Mouse (Mus musculus) limb, embryonic 15.5 days (tissue): ENCODE data around the gene Zer1. TPM values are rescaled to one million over a fixed set of nuclear protein-coding genes. Genes with fewer than 3 reads are reported as not detected.

Experiments used
- ATAC-seq: fragments of 200-750 bp; cut with Nextera tagmentation; 2 replicates; pipeline ENCODE4 v1.8.0; 2017; ENCODE audit warnings: low read depth, moderate TSS enrichment; ENCODE audit not compliant: insufficient number of reproducible peaks, low FRiP score, low TSS enrichment
- H3K27ac ChIP-seq: fragments of 300-500 bp; sonication (generic); 2 replicates; pipeline ENCODE4 v1.5.1; 2015; ENCODE audit warnings: moderate library complexity, mild to moderate bottlenecking, inconsistent platforms
- H3K27me3 ChIP-seq: fragments of 300-500 bp; sonication (generic); 2 replicates; pipeline ENCODE4 v1.6.1; 2015; ENCODE audit warnings: inconsistent platforms
- H3K36me3 ChIP-seq: fragments of 300-500 bp; sonication (generic); 2 replicates; pipeline ENCODE4 v1.6.1; 2015; ENCODE audit warnings: inconsistent platforms
- H3K4me1 ChIP-seq: fragments of 300-500 bp; sonication (generic); 2 replicates; pipeline ENCODE4 v1.6.1; 2015; ENCODE audit warnings: inconsistent platforms
- H3K4me2 ChIP-seq: fragments of 300-500 bp; sonication (generic); 2 replicates; pipeline ENCODE4 v1.6.1; 2015; ENCODE audit warnings: mild to moderate bottlenecking, inconsistent platforms
- H3K4me3 ChIP-seq: fragments of 300-500 bp; sonication (generic); 2 replicates; pipeline ENCODE4 v1.5.1; 2015; ENCODE audit warnings: mild to moderate bottlenecking, inconsistent platforms
- H3K9ac ChIP-seq: fragments of 300-500 bp; sonication (generic); 2 replicates; pipeline ENCODE4 v1.6.1; 2015; ENCODE audit warnings: inconsistent platforms
- H3K9me3 ChIP-seq: fragments of 300-500 bp; sonication (generic); 2 replicates; pipeline ENCODE4 v1.6.1; 2016; ENCODE audit warnings: inconsistent platforms
- WGBS: fragments of 180-500 bp; shearing (Covaris S2); methylation state at CpG from one replicate; pipeline ENCODE4 v1.1.7; 2015; 5-methylcytosine and 5-hydroxymethylcytosine counted together
- polyA plus RNA-seq: library from polyadenylated mRNA; unstranded; fragments of >200 nt; fragmentation: Nextera tagmentation; extraction: Ambion mirVana; gene quantifications from 2 replicates; pipeline ENCODE4 v1.2.1, GENCODE M21; 2015

The Zer1 gene
- polyA plus RNA-seq, 1 experiment from 2014 or later = 8.6 TPM

DNA sequence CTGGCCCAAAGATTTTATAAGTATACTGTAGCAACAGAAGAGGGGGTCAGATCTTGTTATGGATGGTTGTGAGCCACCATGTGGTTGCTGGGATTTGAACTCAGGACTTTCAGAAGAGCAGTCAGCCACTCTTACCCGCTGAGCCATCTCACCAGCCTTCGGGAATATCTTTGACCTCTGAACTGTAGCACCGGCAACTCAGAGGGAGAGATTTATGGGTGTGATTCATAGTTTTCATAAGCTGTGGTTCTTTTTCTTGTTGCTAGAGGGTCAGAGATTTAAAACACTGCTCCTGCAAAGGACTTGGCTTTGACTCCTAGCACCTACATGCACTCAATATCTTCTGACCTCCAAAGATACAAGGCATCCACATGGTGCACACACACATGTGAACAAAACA is 48.8 kb downstream of the Zer1 start:
- Histone ChIP-seq H3K9ac (no peak overlapping the region), H3K4me1 (peaks cover 28% of the 10 kb centered on the region), H3K9me3 (no peaks in the 10 kb centered on the region), H3K4me3 (no peak overlapping the region), H3K36me3 (peaks cover 14% of the 10 kb centered on the region), H3K27me3 (no peaks in the 10 kb centered on the region), H3K4me2 (no peak overlapping the region), H3K27ac (no peak overlapping the region)
- 67% methylated on average over 3 of the region's 3 CpGs for WGBS
- ATAC-seq = no peak

DNA sequence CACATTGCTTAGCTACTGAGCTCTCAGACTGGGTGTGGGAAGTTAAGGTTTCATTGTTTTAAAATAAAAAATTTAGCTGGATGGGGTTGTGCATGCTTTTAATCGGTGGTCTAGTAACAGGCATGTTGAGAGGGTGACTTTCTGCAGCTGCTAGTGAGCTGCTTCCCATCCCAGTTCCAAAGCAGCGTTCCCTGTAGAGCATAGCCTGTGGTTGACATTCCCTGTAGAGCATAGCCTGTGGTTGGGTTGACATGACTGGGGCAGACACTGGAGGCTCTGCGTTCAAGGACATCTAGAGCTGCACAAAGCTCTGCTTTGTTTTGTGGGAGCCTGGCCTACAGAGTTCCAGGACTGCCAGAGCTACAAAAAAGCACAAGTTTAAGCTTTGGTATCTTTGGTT is 51.1 kb downstream of the Zer1 start:
- Histone ChIP-seq H3K36me3 (peaks cover 37% of the 10 kb centered on the region), H3K4me3 (no peak overlapping the region), H3K9me3 (no peaks in the 10 kb centered on the region), H3K27ac (no peak overlapping the region), H3K4me1 (peaks cover 15% of the 10 kb centered on the region), H3K9ac (no peak overlapping the region), H3K27me3 (no peaks in the 10 kb centered on the region), H3K4me2 (no peak overlapping the region)
- 76% methylated on average over 3 of the region's 3 CpGs for WGBS
- ATAC-seq = no peak

DNA sequence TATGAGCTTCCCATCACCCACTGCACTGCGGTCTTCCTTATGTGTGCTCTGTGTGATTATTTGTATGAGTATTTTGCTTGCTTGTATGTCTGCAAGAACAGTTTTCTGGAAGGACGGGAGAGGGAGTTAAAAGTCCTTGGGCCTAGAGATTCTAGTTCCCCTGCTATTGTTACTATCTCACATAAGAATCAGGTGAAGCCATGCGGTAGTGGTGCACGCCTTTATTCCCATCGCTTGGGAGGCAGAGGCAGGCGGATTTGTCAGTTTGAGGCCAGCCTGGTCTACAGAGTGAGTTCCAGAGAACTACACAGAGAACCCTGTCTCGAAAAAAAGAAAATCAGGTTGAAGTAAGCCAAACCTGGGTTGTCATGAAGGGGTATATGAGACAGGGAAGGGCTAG is 51.5 kb downstream of the Zer1 start:
- H3K4me2 ChIP-seq = no peak overlapping the region
- H3K27me3 ChIP-seq = no peaks in the 10 kb centered on the region
- no peak for ATAC-seq
- no peak overlapping the region for H3K9ac ChIP-seq
- no peaks in the 10 kb centered on the region for H3K9me3 ChIP-seq
- 84% methylated on average over 7 of the region's 7 CpGs for WGBS
- no peak overlapping the region for H3K4me3 ChIP-seq
- peaks cover 39% of the 10 kb centered on the region for H3K36me3 ChIP-seq
- H3K4me1 ChIP-seq = peaks cover 15% of the 10 kb centered on the region
- no peak overlapping the region for H3K27ac ChIP-seq

DNA sequence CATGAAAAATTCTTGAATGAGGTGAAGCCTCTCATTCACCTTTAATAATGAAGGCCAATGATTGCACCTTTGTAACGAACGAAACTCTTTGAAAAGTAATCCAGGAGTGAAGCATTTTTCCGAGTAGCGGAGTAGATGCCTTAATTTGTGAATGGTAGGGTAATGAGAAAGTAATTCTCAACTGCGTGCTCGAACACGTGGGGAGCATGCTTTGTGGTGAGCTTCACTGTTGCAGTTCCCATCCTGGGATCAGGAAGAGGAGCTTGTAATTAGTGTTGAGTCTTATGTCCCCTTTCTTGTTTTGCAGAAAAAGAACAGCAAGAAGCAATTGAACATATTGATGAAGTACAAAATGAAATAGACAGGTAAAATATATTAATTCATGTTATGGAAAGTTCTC is 56.4 kb downstream of the Zer1 start:
- H3K27ac ChIP-seq = no peak overlapping the region
- peaks cover 33% of the 10 kb centered on the region for H3K36me3 ChIP-seq
- H3K27me3 ChIP-seq = no peaks in the 10 kb centered on the region
- ATAC-seq = no peak
- peak overlapping the region; percentile 32; the same call in 1 of the 2 replicates for H3K9ac ChIP-seq
- 11% methylated on average over 7 of the region's 7 CpGs for WGBS
- peak overlapping the region; percentile 75 for H3K4me2 ChIP-seq
- peaks cover 33% of the 10 kb centered on the region for H3K4me1 ChIP-seq
- no peaks in the 10 kb centered on the region for H3K9me3 ChIP-seq
- peak overlapping the region; percentile 92 for H3K4me3 ChIP-seq

DNA sequence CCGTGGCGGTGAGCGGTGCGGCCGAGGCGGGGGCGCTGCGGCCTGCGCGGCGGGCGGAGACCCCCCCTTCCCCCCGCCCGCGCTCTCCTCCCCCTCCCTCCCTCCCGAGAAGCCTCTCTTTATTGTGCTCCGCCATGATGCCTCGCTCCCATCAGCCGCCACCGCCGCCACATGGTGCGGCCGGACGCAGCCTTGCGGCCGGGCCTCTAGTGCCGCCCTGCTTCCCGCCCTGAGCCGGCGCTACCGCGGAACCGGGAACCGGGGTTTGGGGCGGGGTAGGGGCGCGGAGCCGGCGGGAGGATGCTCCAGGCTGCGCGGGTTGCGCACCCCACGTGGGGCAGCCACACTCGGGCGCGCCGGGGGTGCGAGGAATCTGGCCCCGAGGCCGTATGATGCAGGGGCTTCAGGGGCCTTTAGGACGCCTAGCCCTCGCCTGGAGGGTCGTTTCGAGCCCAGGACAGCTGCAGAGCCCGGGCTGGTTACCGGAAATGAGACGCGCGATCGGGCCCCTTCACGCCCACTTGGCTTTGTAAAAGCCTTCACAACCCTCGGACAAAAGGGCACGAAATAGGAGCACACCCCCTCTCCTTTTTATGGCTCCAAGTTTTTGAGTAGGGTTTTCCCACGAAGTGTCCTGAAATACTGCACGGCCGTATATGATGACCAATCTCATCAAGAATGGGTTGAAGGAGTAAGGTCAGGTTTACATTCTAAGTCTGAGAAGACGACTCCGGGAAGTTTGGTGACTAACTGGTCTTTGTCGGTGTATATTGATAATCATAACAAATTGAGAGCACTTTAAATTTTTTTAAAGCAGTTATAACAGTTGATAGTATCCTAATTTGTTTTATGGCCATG is 57.1 kb downstream of the Zer1 start:
- Histone ChIP-seq H3K27me3 (no peaks in the 10 kb centered on the region), H3K4me2 (peak overlapping the region; percentile 75), H3K4me3 (peak overlapping the region; percentile 92), H3K4me1 (peaks cover 33% of the 10 kb centered on the region), H3K27ac (peak overlapping the region; percentile 99), H3K9me3 (no peaks in the 10 kb centered on the region), H3K9ac (peak overlapping the region; percentile 97), H3K36me3 (peaks cover 26% of the 10 kb centered on the region)
- ATAC-seq = peak; percentile 16; the same call in 1 of the 2 replicates
- WGBS = under 1% methylated on average over 53 of the region's 69 CpGs

DNA sequence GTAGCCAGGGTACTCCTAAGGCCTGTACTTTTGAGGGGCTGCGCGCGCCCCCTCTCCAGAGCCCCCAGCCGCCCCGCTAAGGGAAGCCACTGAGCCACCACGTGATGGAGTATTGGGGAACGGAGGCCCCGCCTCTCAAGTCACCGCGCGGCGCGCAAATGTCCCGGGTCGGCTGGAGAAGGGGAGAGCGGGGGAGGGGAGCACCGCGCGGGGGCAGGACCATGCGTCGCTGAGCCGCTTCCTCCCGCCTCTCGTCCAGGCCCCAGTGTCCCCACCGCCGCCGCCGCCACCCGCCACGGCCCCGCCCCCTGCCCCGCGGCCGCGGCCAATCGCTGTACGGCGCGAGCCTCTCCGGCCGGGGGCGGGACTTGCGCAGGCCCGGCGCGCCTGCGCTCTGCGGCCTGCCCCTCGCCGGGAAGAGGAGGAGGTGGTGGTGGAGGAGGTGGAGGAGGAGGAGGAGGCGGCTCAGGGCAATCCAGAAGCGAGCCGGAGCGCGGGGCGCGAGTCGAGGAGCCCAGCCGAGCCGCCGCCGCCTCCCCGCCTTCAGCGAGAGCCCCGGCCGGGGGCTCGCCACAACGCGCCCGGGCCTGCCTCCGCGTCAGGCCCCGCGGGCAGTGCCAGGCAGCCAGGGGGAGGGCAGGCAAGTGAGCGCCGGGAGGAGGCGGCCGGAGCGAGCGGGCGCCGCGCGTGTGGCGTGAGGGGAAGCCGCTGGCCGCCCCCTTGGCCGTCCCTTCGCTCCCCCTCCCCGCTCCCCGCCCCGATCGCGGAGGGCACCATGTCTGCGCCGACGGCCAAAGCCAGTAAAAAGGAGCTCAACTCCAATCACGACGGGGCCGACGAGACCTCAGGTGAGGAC is 58.1 kb downstream of the Zer1 start:
- Histone ChIP-seq H3K4me3 (peak overlapping the region; percentile 92), H3K9ac (peak overlapping the region; percentile 97), H3K27me3 (no peaks in the 10 kb centered on the region), H3K4me1 (peaks cover 39% of the 10 kb centered on the region), H3K9me3 (no peaks in the 10 kb centered on the region), H3K36me3 (peaks cover 26% of the 10 kb centered on the region), H3K4me2 (peak overlapping the region; percentile 75), H3K27ac (peak overlapping the region; percentile 99)
- under 1% methylated on average over 65 of the region's 101 CpGs for WGBS
- ATAC-seq = peak; percentile 93

DNA sequence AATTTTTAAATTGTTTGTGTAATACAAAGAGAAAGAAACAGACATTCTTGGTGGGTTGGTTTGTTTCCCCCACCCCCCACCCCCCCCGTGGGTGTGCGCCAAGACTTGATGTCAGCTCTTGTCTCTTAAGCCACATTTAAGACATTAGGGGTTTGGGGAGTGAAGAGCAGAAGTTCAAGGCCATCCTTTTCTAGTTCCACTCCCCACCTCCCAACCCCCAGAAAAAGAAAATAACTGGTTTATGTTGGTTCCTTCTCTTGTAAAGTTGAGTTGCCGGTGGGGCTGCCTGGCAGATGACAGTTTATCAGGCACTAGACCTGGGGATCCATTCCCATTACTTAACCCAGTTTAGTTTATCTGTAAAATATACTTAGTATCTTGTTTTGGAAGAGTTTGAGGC is 60.1 kb downstream of the Zer1 start:
- Histone ChIP-seq H3K9ac (no peak overlapping the region), H3K27me3 (no peaks in the 10 kb centered on the region), H3K4me3 (peak overlapping the region; percentile 53; the same call in 1 of the 2 replicates), H3K4me1 (peaks cover 42% of the 10 kb centered on the region), H3K4me2 (0 out of 2 replicates have a peak overlapping the region, but pooled peaks have one; percentile 85), H3K9me3 (no peaks in the 10 kb centered on the region), H3K27ac (no peak overlapping the region), H3K36me3 (peaks cover 12% of the 10 kb centered on the region; the same call in 1 of the 2 replicates)
- 30% methylated on average over 3 of the region's 3 CpGs for WGBS
- no peak for ATAC-seq

DNA sequence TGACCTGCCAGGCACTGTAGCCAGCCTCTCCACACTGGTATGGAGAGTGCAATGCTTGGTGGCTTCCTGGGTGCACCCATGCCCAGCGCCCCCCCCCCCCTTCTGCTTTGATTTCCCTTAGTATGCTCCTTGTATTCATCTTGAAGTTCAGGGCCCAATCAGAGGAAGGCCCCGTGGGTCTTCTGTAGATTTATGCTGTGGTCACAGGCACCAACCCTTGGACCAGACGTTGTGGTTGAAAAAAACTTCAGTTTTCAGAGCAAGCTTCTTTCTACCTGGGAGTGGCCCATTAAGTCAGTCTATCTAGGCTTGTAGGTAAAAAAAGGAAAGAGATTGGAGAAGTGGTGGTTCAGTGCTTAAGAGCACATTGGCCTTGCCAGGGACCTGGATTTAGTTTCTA is 60.6 kb downstream of the Zer1 start:
- H3K4me2 ChIP-seq = peak overlapping the region; percentile 85
- no peak for ATAC-seq
- H3K27me3 ChIP-seq = no peaks in the 10 kb centered on the region
- peak overlapping the region; percentile 91 for H3K27ac ChIP-seq
- H3K4me3 ChIP-seq = peak overlapping the region; percentile 53
- 3% methylated on average over 3 of the region's 3 CpGs for WGBS
- no peak overlapping the region for H3K9ac ChIP-seq
- no peaks in the 10 kb centered on the region for H3K9me3 ChIP-seq
- peaks cover 6% of the 10 kb centered on the region; the same call in 1 of the 2 replicates for H3K36me3 ChIP-seq
- H3K4me1 ChIP-seq = peaks cover 42% of the 10 kb centered on the region

DNA sequence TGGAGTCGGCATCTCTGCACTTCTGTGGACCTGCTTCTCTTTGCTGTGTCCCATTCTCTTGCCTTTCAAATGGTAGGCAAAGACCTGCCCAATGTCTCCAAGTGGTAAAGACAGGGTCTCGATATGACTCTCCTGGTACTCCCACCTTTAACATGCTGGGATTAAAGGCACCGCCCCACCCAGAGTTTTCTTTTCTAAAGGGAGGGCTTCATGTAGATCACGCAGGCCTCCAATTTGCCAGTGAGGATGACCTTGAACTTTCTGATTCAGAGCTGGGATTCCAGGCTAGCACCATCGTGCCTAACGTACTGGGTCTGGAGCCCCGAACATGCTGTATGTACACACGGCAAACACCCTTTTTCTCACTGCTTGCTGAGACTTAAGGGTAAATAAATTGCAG is 61.1 kb downstream of the Zer1 start:
- H3K9me3 ChIP-seq = no peaks in the 10 kb centered on the region
- H3K36me3 ChIP-seq = peaks cover under 1% of the 10 kb centered on the region; the same call in 1 of the 2 replicates
- peak overlapping the region; percentile 53 for H3K4me3 ChIP-seq
- no peaks in the 10 kb centered on the region for H3K27me3 ChIP-seq
- peak overlapping the region; percentile 41 for H3K9ac ChIP-seq
- H3K27ac ChIP-seq = peak overlapping the region; percentile 91
- peaks cover 40% of the 10 kb centered on the region for H3K4me1 ChIP-seq
- WGBS = 5% methylated on average over 8 of the region's 8 CpGs
- ATAC-seq = no peak
- H3K4me2 ChIP-seq = peak overlapping the region; percentile 85

DNA sequence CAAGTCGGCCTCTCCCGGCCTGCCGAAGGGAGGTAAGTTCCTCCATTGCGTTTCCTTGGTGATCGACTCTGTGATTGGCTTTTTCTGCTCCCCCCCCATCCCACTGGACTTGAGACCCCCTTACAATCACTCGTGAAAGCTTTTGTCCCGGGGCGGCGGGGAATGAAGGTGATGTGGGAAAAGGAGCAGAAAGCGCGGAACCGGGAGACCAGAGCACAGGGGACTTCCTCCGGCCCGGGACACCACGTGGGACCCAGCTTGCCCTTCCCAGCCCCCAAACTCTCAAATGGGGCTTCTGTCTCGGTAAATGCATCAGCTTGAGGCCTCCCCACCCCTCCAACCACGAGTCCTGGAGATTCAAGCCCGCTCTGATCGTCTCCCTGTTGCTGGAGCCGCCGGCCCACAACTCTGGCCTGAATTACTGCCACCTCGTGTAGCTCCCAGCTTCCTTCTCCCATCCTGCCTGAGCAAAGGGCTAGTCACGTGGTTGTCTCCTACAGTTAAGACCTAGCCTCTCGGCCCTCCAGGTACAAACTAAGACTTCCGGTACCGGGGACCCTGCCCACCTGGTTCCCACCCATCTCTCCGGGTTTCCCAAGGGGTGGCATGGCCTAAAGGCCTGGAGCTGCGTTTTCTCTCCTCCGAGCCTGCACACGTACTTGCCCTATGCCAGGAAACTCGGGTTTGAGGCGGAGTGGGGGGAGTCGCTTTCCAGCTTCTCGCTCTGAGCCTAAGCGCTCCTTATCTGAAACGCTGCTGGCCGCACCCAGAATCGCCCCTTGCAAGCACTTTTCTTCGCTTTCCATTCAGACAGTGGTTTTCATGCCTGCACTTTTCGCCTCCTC is 61.9 kb downstream of the Zer1 start:
- Histone ChIP-seq H3K36me3 (no peaks in the 10 kb centered on the region), H3K27ac (peak overlapping the region; percentile 91), H3K9ac (peak overlapping the region; percentile 41), H3K4me1 (peaks cover 34% of the 10 kb centered on the region), H3K4me3 (peak overlapping the region; percentile 53), H3K27me3 (no peaks in the 10 kb centered on the region), H3K4me2 (peak overlapping the region; percentile 85), H3K9me3 (no peaks in the 10 kb centered on the region)
- WGBS = 0% methylated on average over 40 of the region's 40 CpGs
- no peak for ATAC-seq
